Mouse (Mus musculus): ENCODE results near the gene Adgrg3. TPM values are rescaled to one million over a fixed set of nuclear protein-coding genes. Genes with fewer than 3 reads are reported as not detected.

Adgrg3 gene
- total RNA-seq, 2 experiments from 2014 or later: 0.28 to 0.43 TPM

DNA sequence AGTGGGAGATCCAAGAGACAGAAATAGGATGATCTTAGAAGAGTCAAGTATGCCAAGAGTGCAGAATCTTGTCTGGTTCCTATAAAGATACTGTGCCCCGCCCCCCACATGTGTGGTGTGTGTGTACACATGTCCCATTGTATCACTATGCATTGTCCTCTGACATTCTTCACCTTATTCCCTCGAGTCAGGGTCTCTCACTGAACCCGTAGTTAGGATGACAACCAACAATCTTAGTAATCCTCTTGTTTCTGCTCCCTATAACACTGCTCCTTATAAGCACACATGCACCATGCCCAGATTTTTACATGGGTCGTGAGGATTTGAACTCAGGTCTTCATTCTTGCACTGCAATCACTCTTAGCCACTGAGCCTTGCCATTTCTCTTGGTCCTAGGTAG lies 61.8 kb downstream of the Adgrg3 start:
- no peak overlapping the region for H3K27ac ChIP-seq
- TF ChIP-seq CTCF (IDR thresholded peaks at IDR 0.05): no peak
- no peak for DNase-seq
- no peak overlapping the region for H3K4me3 ChIP-seq
- intact Hi-C loops (cut with DNase I): no loop called here

DNA sequence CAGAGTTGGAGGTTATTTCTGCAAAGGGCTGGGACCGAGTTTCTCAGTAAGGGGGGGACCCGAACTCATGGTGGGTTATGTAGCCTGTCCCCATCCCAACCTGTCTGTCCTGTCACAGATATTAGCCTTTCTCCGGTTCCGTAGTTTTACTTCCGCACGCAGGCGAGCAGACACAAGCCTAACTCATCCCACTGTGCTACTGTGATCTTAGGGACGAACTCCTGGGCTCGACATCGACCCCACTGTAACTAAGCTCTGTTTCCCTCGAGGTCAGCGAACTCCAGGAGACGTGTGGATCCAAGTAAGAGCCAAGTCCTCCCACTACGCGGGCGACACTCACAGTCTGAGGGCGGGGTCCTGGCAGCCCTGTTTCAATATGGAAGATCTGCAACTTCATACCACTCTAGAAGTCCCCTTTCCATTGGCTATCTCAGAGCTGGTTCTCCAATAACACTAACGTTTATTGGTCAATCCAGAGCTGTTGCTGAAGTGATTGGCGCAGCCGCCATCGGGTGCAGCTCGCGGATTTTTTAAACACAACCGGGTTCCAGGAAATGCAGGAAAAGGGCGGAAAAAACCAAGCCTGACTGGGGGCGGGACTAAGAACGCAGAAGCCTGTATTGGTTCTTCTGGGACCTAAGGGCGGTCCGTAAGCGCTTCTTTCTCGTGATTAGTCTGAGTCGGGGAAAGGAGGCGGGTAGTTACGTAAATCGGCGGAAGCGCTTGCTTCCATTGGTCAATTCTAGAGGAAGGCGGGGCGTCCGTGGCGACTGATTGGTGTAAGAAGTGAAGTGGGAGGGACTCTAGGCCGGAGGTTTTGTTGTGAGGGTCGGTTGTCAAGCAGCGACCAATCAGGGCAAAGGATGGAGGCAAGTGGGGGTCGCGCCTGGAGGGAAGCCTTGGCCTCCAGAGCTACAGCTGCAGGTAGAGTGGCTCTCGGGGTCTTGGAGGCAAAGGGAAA lies 63.2 kb downstream of the Adgrg3 start, which contains the start of gene Katnb1:
Katnb1 (plus strand) TSS at position 806 of the 961 bp plus-strand sequence.
- intact Hi-C loops (cut with DNase I): loop anchor here (5.0 kb wide), 1 partner anchor 252 kb away; the partner anchor contains the start of genes Usb1 and Zfp319
- Histone ChIP-seq H3K4me3 (peak within 1 kb of the TSS; percentile 90), H3K27ac (peak within 1 kb of the TSS; percentile 94)
- TF ChIP-seq CTCF (IDR thresholded peaks at IDR 0.05): no peak
- peak; percentile 98 for DNase-seq

DNA sequence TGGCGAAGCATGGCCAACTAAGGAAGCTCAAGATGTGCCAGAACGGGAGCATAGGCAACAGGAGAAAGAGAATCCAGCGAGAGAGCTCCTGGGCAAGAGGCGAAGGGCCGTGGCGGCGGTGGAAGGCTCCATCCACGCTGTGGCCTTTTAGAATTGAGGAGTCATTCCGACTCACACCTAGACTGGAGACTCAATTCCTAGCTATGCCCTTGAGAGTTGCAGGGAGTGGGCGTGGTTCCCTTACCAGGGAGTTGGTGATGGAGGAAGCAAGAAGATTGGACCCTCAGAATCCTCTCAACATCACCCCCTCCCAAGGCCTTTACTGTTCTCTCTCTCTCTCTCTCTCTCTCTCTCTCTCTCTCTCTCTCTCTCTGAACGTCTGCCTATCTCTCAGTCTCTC lies 64.2 kb downstream of the Adgrg3 start:
- no peak for DNase-seq
- Histone ChIP-seq H3K27ac (peak overlapping the region; percentile 81), H3K4me3 (peak overlapping the region; percentile 90)
- intact Hi-C loops (cut with DNase I): loop anchor here (5.0 kb wide), 1 partner anchor 251 kb away; the partner anchor contains the start of genes Usb1 and Zfp319
- no peak for TF ChIP-seq CTCF (IDR thresholded peaks at IDR 0.05)

- no peak for TF ChIP-seq CTCF (IDR thresholded peaks at IDR 0.05)
- no peak for DNase-seq
- Histone ChIP-seq H3K27ac (no peak overlapping the region), H3K4me3 (no peak overlapping the region)
- intact Hi-C loops (cut with DNase I): loop anchor here (5.0 kb wide), 1 partner anchor 248 kb away; the partner anchor contains the start of genes Usb1 and Zfp319
These were observed 66.8 kb downstream of the Adgrg3 start for GRCm38 (mm10) chr8:95084261-95084660.

DNA sequence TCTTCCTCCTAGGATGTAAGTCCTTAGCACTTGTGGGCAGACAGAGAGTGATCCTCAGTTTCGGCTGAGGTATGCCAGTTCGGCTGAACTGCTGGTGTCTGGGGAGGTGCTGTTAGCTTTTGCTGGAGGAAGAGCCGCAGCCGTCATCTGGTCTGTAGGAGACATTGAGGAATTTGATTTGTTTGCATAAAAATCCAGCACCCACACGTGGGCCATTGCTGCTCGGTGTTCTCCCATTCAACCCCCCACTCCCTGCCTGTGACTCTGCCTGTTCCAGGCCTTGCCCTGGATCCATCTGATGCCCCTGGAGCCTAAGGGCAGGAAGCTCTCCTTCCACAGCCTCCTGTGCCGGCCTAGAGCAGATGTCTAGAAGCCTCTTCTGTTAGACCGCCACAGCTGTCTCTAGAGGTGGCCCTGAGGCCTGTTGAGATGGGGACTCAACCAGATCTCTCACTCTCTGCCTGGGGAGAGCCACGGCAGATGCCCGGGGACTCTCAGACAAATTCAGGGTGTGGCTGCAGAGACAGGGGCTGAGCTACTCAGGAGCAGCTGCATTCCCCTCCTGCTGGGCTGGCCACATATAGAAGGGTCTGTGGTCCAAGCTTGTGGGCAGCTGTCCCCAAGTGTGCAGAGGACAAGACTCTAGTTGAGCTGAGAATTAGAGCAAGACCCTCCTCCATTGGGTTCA lies 67.4 kb downstream of the Adgrg3 start:
- TF ChIP-seq CTCF (IDR thresholded peaks at IDR 0.05): no peak
- Histone ChIP-seq H3K27ac (no peak overlapping the region), H3K4me3 (no peak overlapping the region)
- intact Hi-C loops (cut with DNase I): loop anchor here (5.0 kb wide), 1 partner anchor 247 kb away; the partner anchor contains the start of genes Usb1 and Zfp319
- no peak for DNase-seq

DNA sequence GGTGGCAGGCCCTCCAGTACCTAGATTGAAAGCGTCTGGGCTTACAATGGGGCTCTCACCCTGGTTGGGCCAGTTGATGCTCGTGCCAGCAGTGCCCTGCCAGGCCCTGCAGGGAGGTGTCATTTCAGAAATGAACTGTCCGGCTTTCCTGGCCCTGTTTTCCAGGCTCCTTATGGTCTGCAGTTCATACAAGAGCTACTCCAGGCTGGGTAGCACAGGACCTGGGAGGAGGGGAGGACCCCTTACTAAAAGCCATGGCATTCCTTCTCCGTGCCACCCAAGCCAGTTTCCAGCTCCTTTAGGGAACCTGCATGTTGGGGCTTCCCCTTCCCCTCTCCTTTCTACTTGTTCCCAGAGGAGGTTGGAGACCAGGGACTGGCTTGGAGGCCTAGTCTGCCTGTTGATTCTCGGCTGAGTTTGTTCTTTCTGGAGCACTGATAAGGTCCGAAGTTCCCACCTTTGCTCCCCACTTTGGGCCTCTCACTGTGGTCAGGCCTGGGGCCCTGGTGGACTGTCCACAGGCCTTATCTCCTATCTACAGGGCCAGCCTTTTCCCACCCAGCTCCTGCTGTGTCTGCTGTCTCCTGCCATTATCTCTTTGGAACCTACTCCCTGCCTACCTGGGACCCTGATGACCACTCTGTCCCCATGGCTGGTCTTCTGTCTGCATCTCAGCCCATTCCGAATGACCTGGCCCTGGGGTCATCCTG lies 68.1 kb downstream of the Adgrg3 start:
- H3K27ac ChIP-seq: no peak overlapping the region
- no peak overlapping the region for H3K4me3 ChIP-seq
- intact Hi-C loops (cut with DNase I): no loop called here
- no peak for DNase-seq
- TF ChIP-seq CTCF (IDR thresholded peaks at IDR 0.05): no peak

GRCm38 (mm10) chr8:95093574-95093973 lies 76.1 kb downstream of the Adgrg3 start:
- no peak overlapping the region for H3K27ac ChIP-seq
- intact Hi-C loops (cut with DNase I): no loop called here
- no peak for TF ChIP-seq CTCF (IDR thresholded peaks at IDR 0.05)
- no peak for DNase-seq
- no peak overlapping the region for H3K4me3 ChIP-seq

Other genes with a start within 250 kb of the Adgrg3 start
- 1 to 10 TPM in 1 of 2 experiments, under 1 TPM in 1; 0.36 to 1.0 TPM for gene Cx3cl1, start 245.7 kb upstream of the Adgrg3 start, total RNA-seq (2021)
- gene Ccl17, start 207.2 kb upstream of the Adgrg3 start, total RNA-seq (2021): not detected
- gene Coq9, start 179.4 kb upstream of the Adgrg3 start, total RNA-seq (2021): 100 to 1,000 TPM; 359 to 480 TPM
- 10 to 100 TPM; 29.7 to 44.5 TPM for gene Ciapin1, start 179.3 kb upstream of the Adgrg3 start, total RNA-seq (2021)
- 10 to 100 TPM; 47.3 to 49.8 TPM for gene Polr2c, start 160.2 kb upstream of the Adgrg3 start, total RNA-seq (2021)
- 1 to 10 TPM; 2.7 to 6.1 TPM for gene Dok4, start 141.4 kb upstream of the Adgrg3 start, total RNA-seq (2021)
- 1 to 10 TPM; 3.0 to 3.8 TPM for gene Ccdc102a, start 99.6 kb upstream of the Adgrg3 start, total RNA-seq (2021)
- under 1 TPM in 1 of 2 experiments, not detected in 1; 0.28 TPM for gene Adgrg5, start 94.0 kb upstream of the Adgrg3 start, total RNA-seq (2021)
- 10 to 100 TPM; 20.7 to 27.4 TPM for gene Adgrg1, start 42.9 kb upstream of the Adgrg3 start, total RNA-seq (2021)
- gene Drc7, start 37.4 kb downstream of the Adgrg3 start, total RNA-seq (2021): not detected
- 1 to 10 TPM; 6.4 to 7.6 TPM for gene Katnb1, start 63.5 kb downstream of the Adgrg3 start, total RNA-seq (2021)
- 10 to 100 TPM in 1 of 2 experiments, 1 to 10 TPM in 1; 5.2 to 11.4 TPM for gene Kifc3, start 185.1 kb downstream of the Adgrg3 start, total RNA-seq (2021)